Mouse (Mus musculus) testis, adult 2 months (tissue): Measurements from ENCODE around the gene Slc15a3.

Source experiments
- CTCF ChIP-seq: fragments of 200-500 bp; IDR thresholded peaks from 2 replicates; pipeline ENCODE4 v1.5.1; 2012; ENCODE audit warnings: low read depth, mild to moderate bottlenecking, inconsistent platforms, low read length, moderate library complexity; ENCODE audit not compliant: control insufficient read depth, insufficient read depth, insufficient replicate concordance
- POLR2A ChIP-seq: fragments of 200-500 bp; IDR thresholded peaks from 2 replicates; pipeline ENCODE4 v1.6.1; 2012; ENCODE audit warnings: low read depth, mild to moderate bottlenecking, inconsistent platforms, low read length, moderate library complexity; ENCODE audit not compliant: control insufficient read depth

DNA sequence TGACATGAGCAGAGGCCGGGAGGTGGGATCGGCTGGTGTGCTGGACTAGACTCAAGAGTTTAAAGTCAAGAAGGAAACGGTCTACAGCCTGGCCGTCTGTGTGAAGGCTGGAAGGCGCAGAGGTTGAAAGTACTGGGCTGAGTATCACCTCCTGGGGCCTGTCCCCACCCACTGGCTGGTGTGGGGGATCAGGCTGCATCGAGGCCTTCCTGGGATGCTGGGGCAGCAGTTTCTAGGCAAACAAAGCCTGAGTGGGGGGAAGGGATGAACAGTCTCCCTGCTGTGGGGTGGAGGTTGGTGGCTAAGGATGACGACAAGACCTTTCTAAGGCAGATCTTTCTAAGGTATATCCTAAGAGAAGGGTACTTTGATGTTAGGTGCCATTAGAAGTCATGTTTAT lies 25.6 kb upstream of the Slc15a3 start:
- TF ChIP-seq POLR2A, result no peak
- TF ChIP-seq CTCF, result no peak
